Mouse (Mus musculus) MEL (cell line): ENCODE results near the gene Smyd3. TPM values are rescaled to one million over a fixed set of nuclear protein-coding genes. Genes with fewer than 3 reads are reported as not detected.
A peak's percentile ranks its signal among the peaks of the same experiment; 100 is the strongest.

Experiments
- DNase-seq: peaks from one replicate; pipeline ENCODE4 v3.0.0; 2011; ENCODE audit warnings: low read depth, low spot score
- H3K27ac ChIP-seq: 2 replicates; pipeline ENCODE4 v1.5.1; 2012; ENCODE audit warnings: low read depth, mild to moderate bottlenecking, control low read depth, low read length, moderate library complexity; ENCODE audit not compliant: control insufficient read depth
- H3K27me3 ChIP-seq, 2 experiments: fragments of 150-350 bp in 1 of 2; sonication (generic) in 1 of 2; 2 replicates each; pipeline ENCODE4 v1.6.1; 2012; ENCODE audit warnings: low read length in 2 of 2, mild to moderate bottlenecking in 2 of 2, improper control_type of control experiment in 1 of 2, moderate library complexity in 1 of 2; ENCODE audit not compliant: insufficient read depth in 2 of 2, control insufficient read depth in 1 of 2
- H3K36me3 ChIP-seq, 2 experiments: 2 replicates each; pipeline ENCODE4 v1.6.1; 2012 to 2014; ENCODE audit warnings: low read length in 2 of 2, improper control_type of control experiment in 1 of 2, inconsistent platforms in 1 of 2, mild to moderate bottlenecking in 1 of 2; ENCODE audit not compliant: insufficient read depth in 2 of 2, control insufficient read depth in 1 of 2
- H3K4me1 ChIP-seq, 2 experiments: fragments of 150-350 bp in 1 of 2; sonication (generic) in 1 of 2; 2 replicates each; pipeline ENCODE4 v1.6.1; 2012; ENCODE audit warnings: low read length in 2 of 2, improper control_type of control experiment in 1 of 2, mild to moderate bottlenecking in 1 of 2; ENCODE audit not compliant: insufficient read depth in 2 of 2, control insufficient read depth in 1 of 2
- H3K4me3 ChIP-seq, 2 experiments: fragments of 150-350 bp in 1 of 2; sonication (generic) in 1 of 2; 2 replicates each; pipeline ENCODE4 v1.5.1; 2012; ENCODE audit warnings: low read depth in 2 of 2, low read length in 2 of 2, mild to moderate bottlenecking in 2 of 2, moderate library complexity in 2 of 2, control low read depth in 1 of 2, improper control_type of control experiment in 1 of 2; ENCODE audit not compliant: control insufficient read depth in 1 of 2, insufficient read depth in 1 of 2
- H3K79me2 ChIP-seq: 2 replicates; pipeline ENCODE4 v1.6.1; 2012; ENCODE audit warnings: mild to moderate bottlenecking, low read length, moderate library complexity; ENCODE audit not compliant: control insufficient read depth, poor library complexity, insufficient read depth
- H3K9ac ChIP-seq: 2 replicates; pipeline ENCODE4 v1.6.1; 2012; ENCODE audit warnings: low read depth, mild to moderate bottlenecking, control low read depth, low read length, moderate library complexity; ENCODE audit not compliant: control insufficient read depth, poor library complexity, severe bottlenecking
- H3K9me3 ChIP-seq: fragments of 150-350 bp; sonication (generic); replicated peaks from 2 replicates; pipeline ENCODE4 v1.6.1; 2012; ENCODE audit warnings: mild to moderate bottlenecking, low read length, improper control_type of control experiment, moderate library complexity; ENCODE audit not compliant: insufficient read depth
- CTCF ChIP-seq, 3 experiments: IDR thresholded peaks in 2 of 3; conservative IDR thresholded peaks in 1 of 3; 2 replicates each; pipeline ENCODE4 v1.5.1; 2011 to 2012; ENCODE audit warnings: low read length in 3 of 3, low read depth in 2 of 3, mild to moderate bottlenecking in 2 of 3, improper control_type of control experiment in 1 of 3, inconsistent platforms in 1 of 3, mixed read lengths in 1 of 3, moderate library complexity in 1 of 3; ENCODE audit not compliant: control insufficient read depth in 1 of 3, insufficient read depth in 1 of 3, poor library complexity in 1 of 3, severe bottlenecking in 1 of 3
- ETS1 ChIP-seq: IDR thresholded peaks from 2 replicates; pipeline ENCODE4 v1.6.1; 2012; ENCODE audit warnings: low read depth, mild to moderate bottlenecking, inconsistent platforms, low read length, improper control_type of control experiment, moderate library complexity
- MAX ChIP-seq: IDR thresholded peaks from 2 replicates; pipeline ENCODE4 v1.6.1; 2011; ENCODE audit warnings: low read length, improper control_type of control experiment
- MXI1 ChIP-seq: IDR thresholded peaks from 2 replicates; pipeline ENCODE4 v1.6.1; 2011; ENCODE audit warnings: mild to moderate bottlenecking, low read depth, low read length, improper control_type of control experiment
- MYB ChIP-seq: IDR thresholded peaks from 2 replicates; pipeline ENCODE4 v1.6.1; 2011; ENCODE audit warnings: mild to moderate bottlenecking, low read depth, low read length, improper control_type of control experiment
- MYC ChIP-seq: IDR thresholded peaks from 2 replicates; pipeline ENCODE4 v1.6.1; 2011; ENCODE audit warnings: low read depth, mild to moderate bottlenecking, low read length, improper control_type of control experiment, moderate library complexity
- NELFE ChIP-seq: IDR thresholded peaks from 2 replicates; pipeline ENCODE4 v1.6.1; 2011; ENCODE audit warnings: low read depth, low read length, improper control_type of control experiment
- POLR2A ChIP-seq, 2 experiments: IDR thresholded peaks; 2 replicates each; pipeline ENCODE4 v1.6.1; 2011 to 2012; ENCODE audit warnings: low read length in 2 of 2, mild to moderate bottlenecking in 2 of 2, control low read depth in 1 of 2, improper control_type of control experiment in 1 of 2, low read depth in 1 of 2, moderate library complexity in 1 of 2; ENCODE audit not compliant: control insufficient read depth in 1 of 2, insufficient read depth in 1 of 2, poor library complexity in 1 of 2
- POLR2AphosphoS2 ChIP-seq: IDR thresholded peaks from 2 replicates; pipeline ENCODE4 v1.6.1; 2011; ENCODE audit warnings: low read length, improper control_type of control experiment
- SIN3A ChIP-seq: IDR thresholded peaks from 2 replicates; pipeline ENCODE4 v1.6.1; 2012; ENCODE audit warnings: low read length, improper control_type of control experiment, inconsistent platforms
- USF1 ChIP-seq: IDR thresholded peaks from 2 replicates; pipeline ENCODE4 v1.6.1; 2014; ENCODE audit warnings: low read depth, mild to moderate bottlenecking, inconsistent platforms, low read length, improper control_type of control experiment, moderate library complexity
- USF2 ChIP-seq, 2 experiments: IDR thresholded peaks; 2 replicates each; pipeline ENCODE4 v1.6.1; 2011 to 2012; ENCODE audit warnings: improper control_type of control experiment in 2 of 2, low read length in 2 of 2, borderline replicate concordance in 1 of 2, inconsistent platforms in 1 of 2, low read depth in 1 of 2, mild to moderate bottlenecking in 1 of 2; ENCODE audit not compliant: insufficient read depth in 1 of 2
- ZC3H11A ChIP-seq: IDR thresholded peaks from 2 replicates; pipeline ENCODE4 v1.6.1; 2012; ENCODE audit warnings: low read depth, mild to moderate bottlenecking, inconsistent platforms, low read length, improper control_type of control experiment
- ZMIZ1 ChIP-seq: IDR thresholded peaks from 2 replicates; pipeline ENCODE4 v1.6.1; 2012; ENCODE audit warnings: low read depth, mild to moderate bottlenecking, inconsistent platforms, low read length, improper control_type of control experiment, moderate library complexity
- ZNF384 ChIP-seq: IDR thresholded peaks from 2 replicates; pipeline ENCODE4 v1.6.1; 2012; ENCODE audit warnings: low read depth, mild to moderate bottlenecking, inconsistent platforms, low read length, improper control_type of control experiment
- polyA plus RNA-seq, 2 experiments: library from polyadenylated mRNA; stranded (reverse) in 1 of 2; unstranded in 1 of 2; fragments of >175 nt in 1 of 2; fragments of >200 nt in 1 of 2; gene quantifications; 2 replicates each; pipeline versions ENCODE4 v1.2.1 to v1.2.4; 2012; ENCODE audit warnings: low replicate concordance in 2 of 2, low read depth in 1 of 2; ENCODE audit not compliant: insufficient read length in 2 of 2, insufficient read depth in 1 of 2, missing spikeins in 1 of 2
- total RNA-seq: library from RNA; depleted of rRNA; stranded (reverse); fragments of 300-350 nt; gene quantifications from 2 replicates; pipeline ENCODE4 v1.2.3, GENCODE M21; 2012

Smyd3 gene
- total and polyA plus RNA-seq, 3 experiments, result 13.3 to 18.2 TPM; not detected in 1

- Histone ChIP-seq H3K9ac (no peak overlapping the region), H3K27ac (no peak overlapping the region), H3K27me3 (no peaks in the 10 kb centered on the region), H3K4me3 (peak overlapping the region in 1 of 2 experiments; percentile 9; a peak in 2 of 4 replicates), H3K36me3 (peaks cover 0 to 7% of the 10 kb centered on the region in 2 experiments; a peak in 2 of 4 replicates), H3K9me3 (no peaks in the 10 kb centered on the region), H3K79me2 (no peaks in the 10 kb centered on the region), H3K4me1 (peaks cover 4 to 22% of the 10 kb centered on the region in 2 experiments)
- DNase-seq, result peak; percentile 55
- TF ChIP-seq ETS1, result peak; percentile 47; the same call in 1 of the 2 replicates
- no peak for TF ChIP-seq POLR2A (IDR thresholded peaks at IDR 0.05; ENCODE audit: control insufficient read depth in 1 of 2, insufficient read depth in 1 of 2, low read depth in 1 of 2, low read length in 2 of 2, poor library complexity in 1 of 2)
- TF ChIP-seq SIN3A, result 0 out of 2 replicates have a peak, but pooled peaks have one; percentile 38
These were observed 409.8 kb downstream of the Smyd3 start for GRCm38 (mm10) chr1:179107761-179108694.

- Histone ChIP-seq H3K79me2 (no peaks in the 10 kb centered on the region), H3K27ac (no peak overlapping the region), H3K4me3 (no peak overlapping the region), H3K9me3 (no peaks in the 10 kb centered on the region), H3K4me1 (peaks cover 4 to 22% of the 10 kb centered on the region in 2 experiments), H3K9ac (no peak overlapping the region), H3K36me3 (peaks cover 0 to 7% of the 10 kb centered on the region in 2 experiments; a peak in 2 of 4 replicates), H3K27me3 (no peaks in the 10 kb centered on the region)
- TF ChIP-seq ZNF384 (no peak), MYB (no peak), USF1 (no peak), MYC (no peak), POLR2AphosphoS2 (no peak), MAX (no peak), USF2 (IDR thresholded peaks at IDR 0.05; ENCODE audit: borderline replicate concordance in 1 of 2, insufficient read depth in 1 of 2, low read depth in 1 of 2, low read length in 2 of 2) (no peak), ZC3H11A (no peak), CTCF (IDR thresholded peaks at IDR 0.05 in 2 of 3, conservative IDR thresholded peaks at IDR 0.05 in 1 of 3; ENCODE audit: control insufficient read depth in 1 of 3, insufficient read depth in 1 of 3, low read depth in 2 of 3, low read length in 3 of 3, poor library complexity in 1 of 3, severe bottlenecking in 1 of 3) (no peak), NELFE (no peak), MXI1 (no peak), ZMIZ1 (no peak)
- DNase-seq, result no peak
These were observed 410.6 kb downstream of the Smyd3 start for GRCm38 (mm10) chr1:179107211-179107610.
